Mouse (Mus musculus) E14TG2a.4 (cell line): ENCODE data around the gene 4930502E18Rik.
A peak's percentile ranks its signal among the peaks of the same experiment; 100 is the strongest.

Experiments used
- H3K27me3 ChIP-seq: 2 replicates; pipeline ENCODE4 v1.6.1; 2014; ENCODE audit warnings: low read length, control low read depth; ENCODE audit not compliant: insufficient read depth
- H3K36me3 ChIP-seq: 2 replicates; pipeline ENCODE4 v1.6.1; 2014; ENCODE audit warnings: low read length, control low read depth; ENCODE audit not compliant: insufficient read depth
- H3K4me1 ChIP-seq: replicated peaks from 2 replicates; pipeline ENCODE4 v1.6.1; 2014; ENCODE audit warnings: low read depth, low read length, control low read depth
- H3K4me3 ChIP-seq: replicated peaks from 2 replicates; pipeline ENCODE4 v1.5.1; 2014; ENCODE audit warnings: mild to moderate bottlenecking, low read length
- H3K9me3 ChIP-seq: 2 replicates; pipeline ENCODE4 v1.6.1; 2014; ENCODE audit warnings: low read length, control low read depth
- CTCF ChIP-seq: conservative IDR thresholded peaks from 2 replicates; pipeline ENCODE4 v1.5.1; 2014; ENCODE audit warnings: low read length
- NANOG ChIP-seq: IDR thresholded peaks from 2 replicates; pipeline ENCODE4 v1.6.1; 2014; ENCODE audit warnings: borderline replicate concordance, low read length, mixed read lengths
- POU5F1 ChIP-seq: IDR thresholded peaks from 2 replicates; pipeline ENCODE4 v1.6.1; 2014; ENCODE audit warnings: low read length, borderline replicate concordance

The 4930502E18Rik gene

GRCm38 (mm10) chrX:53716323-53717182 is 8.1 kb upstream of the 4930502E18Rik start:
- peak overlapping the region; percentile 35; the same call in 1 of the 2 replicates for H3K4me3 ChIP-seq
- H3K9me3 ChIP-seq: no peaks in the 10 kb centered on the region
- TF ChIP-seq CTCF (no peak), POU5F1 (no peak), NANOG (no peak)
- no peaks in the 10 kb centered on the region for H3K36me3 ChIP-seq
- no peaks in the 10 kb centered on the region for H3K27me3 ChIP-seq
- no peaks in the 10 kb centered on the region for H3K4me1 ChIP-seq

GRCm38 (mm10) chrX:53728967-53729366 is 4.3 kb downstream of the 4930502E18Rik start:
- no peak for TF ChIP-seq NANOG
- TF ChIP-seq CTCF: no peak
- TF ChIP-seq POU5F1: no peak

GRCm38 (mm10) chrX:53752851-53753250 is 28.2 kb downstream of the 4930502E18Rik start:
- Histone ChIP-seq H3K27me3 (peaks cover 12% of the 10 kb centered on the region; the same call in 1 of the 2 replicates), H3K36me3 (no peaks in the 10 kb centered on the region), H3K4me1 (no peaks in the 10 kb centered on the region), H3K9me3 (peaks cover 5% of the 10 kb centered on the region; the same call in 1 of the 2 replicates), H3K4me3 (no peak overlapping the region)
- TF ChIP-seq POU5F1 (no peak), NANOG (no peak), CTCF (no peak)

More at GRCm38 (mm10) chrX:53728967-53729366, 4.3 kb downstream of the 4930502E18Rik start:
- Histone ChIP-seq H3K4me3 (no peak overlapping the region), H3K27me3 (no peaks in the 10 kb centered on the region), H3K4me1 (no peaks in the 10 kb centered on the region), H3K9me3 (no peaks in the 10 kb centered on the region), H3K36me3 (no peaks in the 10 kb centered on the region)

GRCm38 (mm10) chrX:53757736-53758135 is 33.1 kb downstream of the 4930502E18Rik start, which contains the start of gene 1700013H16Rik:
Gene 1700013H16Rik (minus strand): TSS chrX:53757831.
- Histone ChIP-seq H3K4me1 (no peaks in the 10 kb centered on the region), H3K4me3 (no peak within 1 kb of the TSS), H3K9me3 (peaks cover 5% of the 10 kb centered on the region; the same call in 1 of the 2 replicates), H3K27me3 (peaks cover 12% of the 10 kb centered on the region; the same call in 1 of the 2 replicates), H3K36me3 (no peaks in the 10 kb centered on the region)
- TF ChIP-seq NANOG (no peak), CTCF (no peak), POU5F1 (no peak)

GRCm38 (mm10) chrX:53776276-53776675 is 51.6 kb downstream of the 4930502E18Rik start, which contains the start of gene Zfp36l3:
Gene Zfp36l3 (minus strand): TSS chrX:53776394.
- TF ChIP-seq CTCF (no peak), POU5F1 (no peak), NANOG (no peak)
- no peaks in the 10 kb centered on the region for H3K36me3 ChIP-seq
- H3K9me3 ChIP-seq: no peaks in the 10 kb centered on the region
- H3K4me3 ChIP-seq: peak within 1 kb of the TSS; percentile 56
- peaks cover 7% of the 10 kb centered on the region; the same call in 1 of the 2 replicates for H3K4me1 ChIP-seq
- peaks cover 29% of the 10 kb centered on the region for H3K27me3 ChIP-seq
